Mouse (Mus musculus) limb, embryonic 11.5 days (tissue): ENCODE results near the gene Wnt5b. TPM values are rescaled to one million over a fixed set of nuclear protein-coding genes. Genes with fewer than 3 reads are reported as not detected.

Experiments
- ATAC-seq: fragments of 200-750 bp; cut with Nextera tagmentation; 2 replicates; pipeline ENCODE4 v1.8.0; 2017; ENCODE audit warnings: low read depth; ENCODE audit not compliant: insufficient number of reproducible peaks, low FRiP score, low TSS enrichment
- DNase-seq: peaks from one replicate; pipeline ENCODE4 v3.0.0-alpha.2; 2015; ENCODE audit warnings: low spot score
- H3K27ac ChIP-seq: fragments of 300-500 bp; sonication (generic); replicated peaks from 2 replicates; pipeline ENCODE4 v1.5.1; 2014; ENCODE audit warnings: low read depth, mild to moderate bottlenecking, low read length
- H3K27me3 ChIP-seq: fragments of 300-500 bp; sonication (generic); 2 replicates; pipeline ENCODE4 v1.6.1; 2014; ENCODE audit warnings: mild to moderate bottlenecking, low read length, mixed read lengths; ENCODE audit not compliant: control insufficient read depth, insufficient read depth
- H3K36me3 ChIP-seq: fragments of 300-500 bp; sonication (generic); 2 replicates; pipeline ENCODE4 v1.6.1; 2014; ENCODE audit warnings: mild to moderate bottlenecking, low read length, moderate library complexity, mixed read lengths; ENCODE audit not compliant: control insufficient read depth, insufficient read depth
- H3K4me1 ChIP-seq: fragments of 300-500 bp; sonication (generic); 2 replicates; pipeline ENCODE4 v1.6.1; 2014; ENCODE audit warnings: low read length, mixed read lengths; ENCODE audit not compliant: control insufficient read depth, insufficient read depth
- H3K4me2 ChIP-seq: fragments of 300-500 bp; sonication (generic); 2 replicates; pipeline ENCODE4 v1.6.1; 2014; ENCODE audit warnings: low read depth, mild to moderate bottlenecking, moderate library complexity; ENCODE audit not compliant: severe bottlenecking
- H3K4me3 ChIP-seq: fragments of 300-500 bp; sonication (generic); 2 replicates; pipeline ENCODE4 v1.5.1; 2014; ENCODE audit warnings: low read depth, low read length
- H3K9ac ChIP-seq: fragments of 300-500 bp; sonication (generic); 2 replicates; pipeline ENCODE4 v1.6.1; 2014; ENCODE audit warnings: mild to moderate bottlenecking, low read length
- H3K9me3 ChIP-seq: fragments of 300-500 bp; sonication (generic); 2 replicates; pipeline ENCODE4 v1.6.1; 2016; ENCODE audit warnings: low read length; ENCODE audit not compliant: control insufficient read depth
- whole genome bisulfite sequencing: fragments of 180-500 bp; shearing (Covaris S2); extraction: QIAGEN DNeasy Blood & Tissue Kit; methylation state at CpG from one replicate; pipeline ENCODE4 v1.1.7; 2014; 5-methylcytosine and 5-hydroxymethylcytosine counted together
- polyA plus RNA-seq: library from polyadenylated mRNA; unstranded; fragments of >200 nt; fragmentation: Nextera tagmentation; extraction: Ambion mirVana; gene quantifications from 2 replicates; pipeline ENCODE4 v1.2.1, GENCODE M21; 2014

Wnt5b gene
- polyA plus RNA-seq, 1 experiment from 2014 or later, result 17.1 TPM

- no peak for ATAC-seq
- Histone ChIP-seq H3K36me3 (no peaks in the 10 kb centered on the region), H3K4me3 (no peak overlapping the region), H3K9ac (no peak overlapping the region), H3K4me1 (no peaks in the 10 kb centered on the region), H3K27me3 (no peaks in the 10 kb centered on the region), H3K4me2 (no peak overlapping the region), H3K9me3 (no peaks in the 10 kb centered on the region), H3K27ac (no peak overlapping the region)
- WGBS, result 82% methylated on average over 9 of the region's 9 CpGs
- DNase-seq, result no peak
Observed at GRCm38 (mm10) chr6:119408582-119408981, 135.6 kb downstream of the Wnt5b start.

GRCm38 (mm10) chr6:119407818-119408217 is 136.3 kb downstream of the Wnt5b start:
- Histone ChIP-seq H3K4me3 (no peak overlapping the region), H3K27me3 (no peaks in the 10 kb centered on the region), H3K4me2 (no peak overlapping the region), H3K4me1 (no peaks in the 10 kb centered on the region), H3K9me3 (no peaks in the 10 kb centered on the region), H3K36me3 (no peaks in the 10 kb centered on the region), H3K27ac (no peak overlapping the region), H3K9ac (no peak overlapping the region)
- no peak for ATAC-seq
- DNase-seq, result no peak
- 59% methylated on average over 6 of the region's 6 CpGs for WGBS

DNA sequence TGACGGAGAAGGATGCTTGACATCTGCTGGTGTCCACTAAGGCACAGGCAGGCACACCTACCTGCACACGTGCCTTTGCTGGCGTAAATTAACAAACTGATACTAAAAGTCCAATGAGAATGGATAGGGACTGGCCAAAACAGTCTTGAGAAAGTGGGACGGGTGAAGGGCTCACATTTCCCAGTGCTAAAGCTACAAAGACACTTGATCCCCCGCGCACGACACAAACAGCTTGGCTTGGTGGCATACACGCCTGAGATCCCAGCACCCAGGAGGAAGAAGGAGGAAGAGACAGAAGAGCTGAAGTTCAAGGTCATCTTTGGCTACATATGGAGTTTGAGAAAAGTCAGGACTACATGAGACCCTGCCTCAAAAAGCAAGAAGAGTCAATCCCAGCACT is 137.6 kb downstream of the Wnt5b start:
- Histone ChIP-seq H3K36me3 (no peaks in the 10 kb centered on the region), H3K27me3 (no peaks in the 10 kb centered on the region), H3K9me3 (no peaks in the 10 kb centered on the region), H3K27ac (no peak overlapping the region), H3K9ac (no peak overlapping the region), H3K4me2 (no peak overlapping the region), H3K4me1 (no peaks in the 10 kb centered on the region), H3K4me3 (no peak overlapping the region)
- WGBS, result 86% methylated on average over 8 of the region's 8 CpGs
- DNase-seq, result no peak
- ATAC-seq, result no peak

- no peaks in the 10 kb centered on the region for H3K36me3 ChIP-seq
- WGBS, result 51% methylated on average over 7 of the region's 7 CpGs
- DNase-seq, result no peak
- no peak overlapping the region for H3K27ac ChIP-seq
- H3K9me3 ChIP-seq, result no peaks in the 10 kb centered on the region
- no peak overlapping the region for H3K4me2 ChIP-seq
- H3K27me3 ChIP-seq, result no peaks in the 10 kb centered on the region
- no peak for ATAC-seq
- no peaks in the 10 kb centered on the region for H3K4me1 ChIP-seq
- no peak overlapping the region for H3K9ac ChIP-seq
- H3K4me3 ChIP-seq, result no peak overlapping the region
Observed at GRCm38 (mm10) chr6:119405310-119405709, 138.8 kb downstream of the Wnt5b start.

- WGBS, result 94% methylated on average over 4 of the region's 4 CpGs
- DNase-seq, result no peak
- no peak for ATAC-seq
- Histone ChIP-seq H3K4me2 (no peak overlapping the region), H3K27ac (no peak overlapping the region), H3K9ac (no peak overlapping the region), H3K4me3 (no peak overlapping the region), H3K27me3 (no peaks in the 10 kb centered on the region), H3K9me3 (no peaks in the 10 kb centered on the region), H3K4me1 (no peaks in the 10 kb centered on the region), H3K36me3 (no peaks in the 10 kb centered on the region)
Observed at GRCm38 (mm10) chr6:119404854-119405253, 139.3 kb downstream of the Wnt5b start.

DNA sequence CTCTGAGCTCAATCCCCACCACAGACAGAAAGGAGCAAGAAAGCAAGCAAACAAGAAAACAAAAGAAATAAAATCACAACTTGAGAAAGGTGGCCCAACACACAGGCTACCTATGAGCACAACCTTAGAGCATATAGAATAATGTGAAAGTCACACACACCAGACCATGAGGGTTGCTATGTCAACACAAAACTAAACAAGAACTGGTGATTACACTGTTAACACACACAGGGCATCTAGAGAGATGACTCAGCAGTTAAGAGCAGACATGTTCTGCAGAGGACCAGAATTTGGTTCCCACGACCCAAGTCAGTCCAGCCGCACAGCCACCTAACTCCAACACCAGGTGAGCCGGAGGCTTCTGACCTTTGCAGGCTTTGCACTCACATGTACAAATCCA is 141.2 kb downstream of the Wnt5b start:
- no peaks in the 10 kb centered on the region for H3K9me3 ChIP-seq
- no peak overlapping the region for H3K9ac ChIP-seq
- no peak overlapping the region for H3K4me3 ChIP-seq
- DNase-seq, result no peak
- H3K4me1 ChIP-seq, result no peaks in the 10 kb centered on the region
- no peak overlapping the region for H3K4me2 ChIP-seq
- no peak for ATAC-seq
- H3K27ac ChIP-seq, result no peak overlapping the region
- no peaks in the 10 kb centered on the region for H3K27me3 ChIP-seq
- 85% methylated on average over 3 of the region's 3 CpGs for WGBS
- no peaks in the 10 kb centered on the region for H3K36me3 ChIP-seq

DNA sequence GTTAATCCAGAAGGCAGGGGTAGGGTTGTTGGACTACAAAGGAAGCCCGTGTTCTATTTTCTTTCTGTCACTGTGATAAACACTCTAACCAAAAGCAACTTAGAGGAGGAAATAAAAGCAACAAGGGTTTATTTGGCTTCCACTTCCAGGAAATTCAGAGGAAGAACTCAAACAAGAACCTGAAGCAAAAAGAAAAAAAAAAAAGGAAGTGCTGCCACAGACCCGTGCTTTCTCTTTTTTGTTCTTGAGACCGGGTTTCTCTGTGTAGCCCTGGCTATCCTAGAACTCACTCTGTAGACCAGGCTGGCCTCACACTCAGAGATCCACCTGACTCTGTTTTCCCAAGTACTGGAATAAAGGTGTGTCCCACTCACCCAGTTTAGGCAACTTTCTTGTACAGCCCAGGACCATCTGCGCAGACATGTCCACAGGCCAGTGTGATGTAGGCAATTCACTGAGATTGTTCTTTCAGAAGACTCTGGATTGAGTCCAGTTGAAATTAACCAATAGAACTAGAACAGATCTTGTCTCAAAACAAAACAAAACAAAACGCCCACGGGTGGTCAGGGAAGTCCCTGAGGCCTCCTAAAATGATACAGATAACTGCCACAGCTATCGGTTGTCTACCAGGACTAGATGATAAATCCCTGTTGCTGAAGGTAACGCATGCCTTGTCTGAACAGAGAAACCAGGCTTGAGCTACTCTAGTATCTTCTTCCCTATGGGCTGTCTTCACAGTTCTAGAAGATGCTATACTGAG is 142.4 kb downstream of the Wnt5b start:
- Histone ChIP-seq H3K4me3 (no peak overlapping the region), H3K9ac (no peak overlapping the region), H3K4me1 (no peaks in the 10 kb centered on the region), H3K36me3 (no peaks in the 10 kb centered on the region), H3K27ac (no peak overlapping the region), H3K27me3 (no peaks in the 10 kb centered on the region), H3K4me2 (no peak overlapping the region), H3K9me3 (no peaks in the 10 kb centered on the region)
- ATAC-seq, result no peak
- no peak for DNase-seq
- 95% methylated on average over 8 of the region's 8 CpGs for WGBS

GRCm38 (mm10) chr6:119400649-119401048 is 143.5 kb downstream of the Wnt5b start:
- Histone ChIP-seq H3K27me3 (no peaks in the 10 kb centered on the region), H3K4me3 (no peak overlapping the region), H3K9ac (no peak overlapping the region), H3K27ac (no peak overlapping the region), H3K4me1 (no peaks in the 10 kb centered on the region), H3K4me2 (no peak overlapping the region), H3K9me3 (no peaks in the 10 kb centered on the region), H3K36me3 (no peaks in the 10 kb centered on the region)
- 94% methylated on average over 3 of the region's 3 CpGs for WGBS
- ATAC-seq, result no peak
- DNase-seq, result no peak

DNA sequence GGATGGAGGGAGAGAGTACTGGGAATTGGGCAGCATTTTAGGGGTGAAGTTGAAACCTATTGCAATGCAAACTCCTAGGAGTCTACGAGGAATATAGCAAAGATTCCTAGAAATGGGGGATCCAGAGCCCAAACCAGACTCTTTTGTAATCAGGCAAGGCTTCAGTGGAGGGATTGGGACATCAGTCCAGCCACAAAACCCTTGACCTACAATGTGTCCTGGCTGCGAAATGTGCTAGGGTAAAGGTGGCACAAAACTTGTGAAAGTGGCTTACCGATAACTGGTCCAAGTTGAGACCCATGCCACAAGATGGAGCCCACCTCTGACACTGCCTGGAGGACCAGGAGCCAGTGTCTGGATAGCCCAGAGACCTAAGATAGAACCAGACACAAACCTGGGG is 144.8 kb downstream of the Wnt5b start:
- Histone ChIP-seq H3K36me3 (no peaks in the 10 kb centered on the region), H3K9me3 (no peaks in the 10 kb centered on the region), H3K4me3 (no peak overlapping the region), H3K4me2 (no peak overlapping the region), H3K27ac (no peak overlapping the region), H3K27me3 (no peaks in the 10 kb centered on the region), H3K9ac (no peak overlapping the region), H3K4me1 (no peaks in the 10 kb centered on the region)
- WGBS, result 95% methylated on average over 3 of the region's 3 CpGs
- ATAC-seq, result no peak
- DNase-seq, result no peak
